13 mouse cellular contexts compared by ENCODE assay signal in the genomic region with DNA sequence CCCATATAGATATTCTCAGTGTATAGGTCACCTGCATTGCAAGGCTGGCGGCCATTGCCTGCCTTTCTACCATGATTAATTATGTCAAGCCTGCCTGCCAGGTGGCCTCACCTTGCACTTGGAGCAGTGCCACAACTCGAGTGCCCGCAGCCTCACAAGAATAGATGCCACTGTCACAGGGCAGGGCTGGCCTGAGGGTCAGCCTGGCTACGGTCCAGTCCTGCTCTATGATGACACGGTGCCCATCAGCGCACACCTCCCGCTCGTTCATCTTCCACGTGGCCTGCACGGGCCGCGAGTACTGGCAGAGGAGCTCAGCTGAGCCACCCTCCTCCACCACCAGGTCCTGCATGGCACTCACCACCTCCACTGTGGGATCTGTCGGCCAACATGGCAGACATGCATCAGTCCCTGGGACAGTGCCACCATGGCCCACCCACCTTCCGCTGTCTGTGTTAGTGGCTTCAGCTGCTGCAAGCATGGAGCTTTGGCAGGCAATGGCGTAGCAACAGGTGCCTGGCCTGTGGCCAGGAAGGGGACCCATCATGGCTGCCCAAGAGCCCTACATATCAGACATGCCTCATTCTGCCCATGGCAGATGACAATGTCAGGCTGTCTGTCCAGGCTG.
DNase-seq lines count a peak whose midpoint lies in the region; ATAC-seq and TF ChIP-seq lines count a peak whose summit lies in the region.
"Had no signal": no experiment of that assay in that cellular context is flagged by ENCODE, and none has a peak within 500 bp of the region (broad histone marks: within the 10 kb centered on the region; RNA-seq: fewer than 3 reads in every experiment).

No protein-coding gene starts in this region.

- no peak for TF ChIP-seq POLR2A in heart, adult 2 months (IDR thresholded peaks at IDR 0.05; ENCODE audit: insufficient read depth, low read depth, low read length)
- TF ChIP-seq POLR2A in lung, adult 2 months (IDR thresholded peaks at IDR 0.05; ENCODE audit: borderline replicate concordance, extremely low read depth, low read depth, low read length), result no peak

- no peaks in the 10 kb centered on the region for H3K27me3 ChIP-seq in intestine, postnatal 0 days (replicated peaks; ENCODE audit: control insufficient read depth, insufficient read depth, low read length)
- H3K27me3 ChIP-seq in intestine, embryonic 16.5 days (replicated peaks; ENCODE audit: control insufficient read depth, insufficient read depth, low read length), result no peaks in the 10 kb centered on the region
- H3K27me3 ChIP-seq in heart, adult 2 months (ENCODE audit: control insufficient read depth, insufficient read depth, low read length), result no peaks in the 10 kb centered on the region
- no peaks in the 10 kb centered on the region; the same call in 1 of the 2 replicates for H3K27me3 ChIP-seq in kidney, embryonic 14.5 days (ENCODE audit: control insufficient read depth, insufficient read depth, low read length)

- peak; percentile 45; the same call in 1 of the 2 replicates for TF ChIP-seq EP300 in heart, adult 2 months (IDR thresholded peaks at IDR 0.05; ENCODE audit: insufficient read depth, low read depth, low read length)

- H3K79me2 ChIP-seq in heart, adult 2 months (replicated peaks; ENCODE audit: control insufficient read depth, insufficient read depth, low read length), result no peaks in the 10 kb centered on the region

- H3K4me2 ChIP-seq in intestine, postnatal 0 days (replicated peaks; ENCODE audit: low read depth), result no peak overlapping the region
- H3K4me2 ChIP-seq in intestine, embryonic 16.5 days (ENCODE audit: low read depth, low read length), result no peak overlapping the region
- H3K4me2 ChIP-seq in kidney, embryonic 14.5 days (replicated peaks; ENCODE audit: low read depth, low read length), result no peak overlapping the region
- H3K4me2 ChIP-seq: limb, embryonic 12.5 days had no signal

- no peak overlapping the region for H3K9ac ChIP-seq in intestine, postnatal 0 days (ENCODE audit: low read depth, low read length)
- no peak overlapping the region for H3K9ac ChIP-seq in intestine, embryonic 16.5 days (ENCODE audit: low read depth, low read length)
- no peak overlapping the region for H3K9ac ChIP-seq in heart, adult 2 months (ENCODE audit: low read depth, low read length)
- no peak overlapping the region for H3K9ac ChIP-seq in kidney, embryonic 14.5 days (ENCODE audit: low read depth, low read length)
- H3K9ac ChIP-seq: limb, embryonic 12.5 days had no signal

- 90% methylated on average over 15 of the region's 15 CpGs for WGBS in intestine, postnatal 0 days
- WGBS in intestine, embryonic 16.5 days, result 90% methylated on average over 15 of the region's 15 CpGs
- WGBS in heart, adult 2 months, result 65% methylated on average over 15 of the region's 15 CpGs
- 83% methylated on average over 15 of the region's 15 CpGs for WGBS in lung, adult 2 months
- WGBS in kidney, embryonic 14.5 days, result 94% methylated on average over 15 of the region's 15 CpGs

- no peaks in the 10 kb centered on the region for H3K4me1 ChIP-seq in intestine, postnatal 0 days (replicated peaks; ENCODE audit: control insufficient read depth, insufficient read depth, low read length)
- H3K4me1 ChIP-seq in intestine, embryonic 16.5 days (ENCODE audit: control insufficient read depth, insufficient read depth, low read length), result no peaks in the 10 kb centered on the region
- H3K4me1 ChIP-seq in heart, adult 2 months (ENCODE audit: control insufficient read depth, insufficient read depth, low read length), result peaks cover 1% of the 10 kb centered on the region; the same call in 1 of the 2 replicates
- H3K4me1 ChIP-seq in lung, adult 2 months (ENCODE audit: control insufficient read depth, insufficient read depth, low read length), result no peaks in the 10 kb centered on the region
- H3K4me1 ChIP-seq in kidney, embryonic 14.5 days (ENCODE audit: control insufficient read depth, insufficient read depth, low read length), result no peaks in the 10 kb centered on the region
- H3K4me1 ChIP-seq: limb, embryonic 12.5 days had no signal

- ATAC-seq in intestine, postnatal 0 days, result 0 out of 2 replicates have a peak, but pooled peaks have one; percentile 22
- no peak for ATAC-seq in intestine, embryonic 16.5 days
- ATAC-seq in kidney, embryonic 14.5 days (ENCODE audit: low FRiP score, low TSS enrichment), result no peak
- ATAC-seq: hindbrain, embryonic 16.5 days had no signal

- H3K36me3 ChIP-seq in intestine, postnatal 0 days (ENCODE audit: control insufficient read depth, insufficient read depth), result no peaks in the 10 kb centered on the region
- no peaks in the 10 kb centered on the region for H3K36me3 ChIP-seq in intestine, embryonic 16.5 days (ENCODE audit: control insufficient read depth, insufficient read depth, low read length)
- H3K36me3 ChIP-seq in heart, adult 2 months (ENCODE audit: control insufficient read depth, insufficient read depth, low read length), result no peaks in the 10 kb centered on the region
- H3K36me3 ChIP-seq in kidney, embryonic 14.5 days (ENCODE audit: control insufficient read depth, insufficient read depth, low read length), result no peaks in the 10 kb centered on the region
- H3K36me3 ChIP-seq: limb, embryonic 12.5 days had no signal

- H3K9me3 ChIP-seq in intestine, postnatal 0 days (ENCODE audit: control insufficient read depth), result no peaks in the 10 kb centered on the region
- no peaks in the 10 kb centered on the region; the same call in 1 of the 2 replicates for H3K9me3 ChIP-seq in intestine, embryonic 16.5 days (ENCODE audit: control insufficient read depth, low read length)
- no peaks in the 10 kb centered on the region for H3K9me3 ChIP-seq in kidney, embryonic 14.5 days (ENCODE audit: control insufficient read depth, low read length)
- H3K9me3 ChIP-seq: limb, embryonic 12.5 days had no signal

- no peak overlapping the region for H3K27ac ChIP-seq in intestine, postnatal 0 days (ENCODE audit: low read depth, low read length)
- no peak overlapping the region for H3K27ac ChIP-seq in intestine, embryonic 16.5 days (ENCODE audit: low read length)
- H3K27ac ChIP-seq in heart, adult 2 months, result no peak overlapping the region
- no peak overlapping the region for H3K27ac ChIP-seq in kidney, embryonic 14.5 days (ENCODE audit: low read depth, low read length)
- H3K27ac ChIP-seq: limb, embryonic 12.5 days had no signal

- TF ChIP-seq CTCF in intestine, postnatal 0 days (IDR thresholded peaks at IDR 0.05; ENCODE audit: low read depth), result no peak
- 0 out of 2 replicates have a peak, but pooled peaks have one; percentile 8 for TF ChIP-seq CTCF in heart, adult 2 months (IDR thresholded peaks at IDR 0.05)
- no peak for TF ChIP-seq CTCF in lung, adult 2 months (IDR thresholded peaks at IDR 0.05; ENCODE audit: insufficient read depth, low read length)

- H3K4me3 ChIP-seq in intestine, postnatal 0 days (ENCODE audit: low read depth, low read length), result no peak overlapping the region
- no peak overlapping the region for H3K4me3 ChIP-seq in intestine, embryonic 16.5 days (ENCODE audit: low read length)
- H3K4me3 ChIP-seq in heart, adult 2 months, result no peak overlapping the region
- H3K4me3 ChIP-seq in lung, adult 2 months (replicated peaks; ENCODE audit: extremely low read depth, low read depth, low read length), result no peak overlapping the region
- H3K4me3 ChIP-seq in kidney, embryonic 14.5 days (ENCODE audit: low read length), result no peak overlapping the region
- H3K4me3 ChIP-seq: limb, embryonic 12.5 days had no signal

- intact Hi-C loops in heart, adult 2 months (cut with DNase I), result no loop called here

- DNase-seq in cerebellum, adult 8-10 months, result peak; percentile 4
- DNase-seq in heart, adult 2 months, result peak; percentile 52 to 67
- peak; percentile 63 to 76 for DNase-seq in layer of hippocampus, adult 8-10 months (ENCODE audit: low spot score in 2 of 2)
- DNase-seq in lung, adult 2 months, result no peak
- DNase-seq in urinary bladder, postnatal 10 days (ENCODE audit: low spot score), result no peak
- DNase-seq: kidney, postnatal 10 days; midbrain, embryonic 14.5 days; thymus, postnatal 25 days had no signal

Comparison
In these comparisons a context has a peak if more than half of its experiments do, and no peak if none do; other contexts are left out.
1. DNase-seq: peak in cerebellum, adult 8-10 months (single experiment), heart, adult 2 months (2 of 2) and layer of hippocampus, adult 8-10 months (2 of 2); none in lung, adult 2 months (single experiment) and urinary bladder, postnatal 10 days (single experiment).